17 mouse cellular contexts compared by ENCODE assay signal in genomic region chr16:18479667-18480066, GRCm38 (mm10). TPM values are rescaled to one million over a fixed set of nuclear protein-coding genes. Genes with fewer than 3 reads are reported as not detected.
A peak's percentile ranks its signal among the peaks of the same experiment; 100 is the strongest.
DNase-seq lines count a peak whose midpoint lies in the region; ATAC-seq and TF ChIP-seq lines count a peak whose summit lies in the region.
"Had no signal": no experiment of that assay in that cellular context is flagged by ENCODE, and none has a peak within 500 bp of the region (broad histone marks: within the 10 kb centered on the region; RNA-seq: fewer than 3 reads in every experiment).

No protein-coding gene starts in this region.

- H3K9ac ChIP-seq in limb, embryonic 11.5 days (ENCODE audit: low read length), result 0 out of 2 replicates have a peak overlapping the region, but pooled peaks have one; percentile 12
- H3K9ac ChIP-seq in kidney, embryonic 15.5 days, result no peak overlapping the region
- H3K9ac ChIP-seq: lung, embryonic 14.5 days had no signal

- 51% methylated on average over 7 of the region's 7 CpGs for WGBS in limb, embryonic 11.5 days
- whole genome bisulfite sequencing in limb, embryonic 10.5 days, result 50% methylated on average over 7 of the region's 7 CpGs
- WGBS in kidney, embryonic 15.5 days, result 34% methylated on average over 7 of the region's 7 CpGs
- 40% methylated on average over 7 of the region's 7 CpGs for WGBS in heart, embryonic 10.5 days

- no peak for DNase-seq in limb, embryonic 11.5 days (ENCODE audit: low spot score)
- DNase-seq in limb, embryonic 10.5 days (ENCODE audit: low spot score), result no peak
- DNase-seq in A20 (ENCODE audit: low read depth, low spot score), result peak; percentile 93
- no peak for DNase-seq in frontal cortex, postnatal 14 days (ENCODE audit: low spot score in 2 of 2)
- no peak for DNase-seq in heart, embryonic 10.5 days (ENCODE audit: low spot score)
- DNase-seq: cerebellum, adult 18-20 months; gastrocnemius, adult 2 months; liver; lung, embryonic 14.5 days; right cerebral cortex, postnatal 25 days; thymus, adult 2 months had no signal

- no peak for ATAC-seq in limb, embryonic 11.5 days (ENCODE audit: insufficient number of reproducible peaks, low FRiP score, low TSS enrichment, low read depth)
- ATAC-seq in kidney, embryonic 15.5 days (replicated peaks; ENCODE audit: low FRiP score), result peak; percentile 69
- ATAC-seq in granulocyte monocyte progenitor cell, adult 5-6 weeks (replicated peaks; ENCODE audit: poor library complexity, severe bottlenecking), result no peak
- ATAC-seq: hindbrain, embryonic 16.5 days had no signal

- H3K27ac ChIP-seq in limb, embryonic 11.5 days (replicated peaks; ENCODE audit: low read depth, low read length), result no peak overlapping the region
- H3K27ac ChIP-seq in limb, embryonic 10.5 days, result no peak overlapping the region
- no peak overlapping the region for H3K27ac ChIP-seq in kidney, embryonic 15.5 days
- H3K27ac ChIP-seq in heart, embryonic 10.5 days, result no peak overlapping the region
- H3K27ac ChIP-seq: gastrocnemius, adult 2 months had no signal

- no peak overlapping the region for H3K4me3 ChIP-seq in limb, embryonic 11.5 days (ENCODE audit: low read depth, low read length)
- H3K4me3 ChIP-seq in limb, embryonic 10.5 days, result no peak overlapping the region
- peak overlapping the region; percentile 35 for H3K4me3 ChIP-seq in E14TG2a.4 (replicated peaks; ENCODE audit: low read length)
- no peak overlapping the region for H3K4me3 ChIP-seq in kidney, embryonic 15.5 days (replicated peaks)
- H3K4me3 ChIP-seq in heart, embryonic 10.5 days, result no peak overlapping the region
- H3K4me3 ChIP-seq: gastrocnemius, adult 2 months; megakaryocyte, embryonic 14.5 days; myocyte had no signal

- no peaks in the 10 kb centered on the region for H3K4me1 ChIP-seq in limb, embryonic 11.5 days (ENCODE audit: control insufficient read depth, insufficient read depth, low read length)
- H3K4me1 ChIP-seq in limb, embryonic 10.5 days, result peaks cover 9% of the 10 kb centered on the region; the same call in 1 of the 2 replicates
- peaks cover 60% of the 10 kb centered on the region for H3K4me1 ChIP-seq in E14TG2a.4 (replicated peaks; ENCODE audit: low read depth, low read length)
- peaks cover 19% of the 10 kb centered on the region for H3K4me1 ChIP-seq in kidney, embryonic 15.5 days
- H3K4me1 ChIP-seq in heart, embryonic 10.5 days, result peaks cover 11% of the 10 kb centered on the region

- no peaks in the 10 kb centered on the region for H3K9me3 ChIP-seq in limb, embryonic 11.5 days (ENCODE audit: control insufficient read depth, low read length)
- no peaks in the 10 kb centered on the region for H3K9me3 ChIP-seq in limb, embryonic 10.5 days (replicated peaks)
- no peaks in the 10 kb centered on the region for H3K9me3 ChIP-seq in E14TG2a.4 (ENCODE audit: low read length)
- no peaks in the 10 kb centered on the region for H3K9me3 ChIP-seq in kidney, embryonic 15.5 days (replicated peaks)
- H3K9me3 ChIP-seq in heart, embryonic 10.5 days, result no peaks in the 10 kb centered on the region
- H3K9me3 ChIP-seq: megakaryocyte, embryonic 14.5 days had no signal

- no peak overlapping the region for H3K4me2 ChIP-seq in limb, embryonic 11.5 days (ENCODE audit: low read depth, severe bottlenecking)
- H3K4me2 ChIP-seq in kidney, embryonic 15.5 days, result no peak overlapping the region
- H3K4me2 ChIP-seq: lung, embryonic 14.5 days had no signal

- no peaks in the 10 kb centered on the region for H3K36me3 ChIP-seq in limb, embryonic 11.5 days (ENCODE audit: control insufficient read depth, insufficient read depth, low read length)
- H3K36me3 ChIP-seq in limb, embryonic 10.5 days, result peaks cover 19% of the 10 kb centered on the region; the same call in 1 of the 2 replicates
- H3K36me3 ChIP-seq in E14TG2a.4 (ENCODE audit: insufficient read depth, low read length), result no peaks in the 10 kb centered on the region
- peaks cover 21% of the 10 kb centered on the region; the same call in 1 of the 2 replicates for H3K36me3 ChIP-seq in kidney, embryonic 15.5 days
- H3K36me3 ChIP-seq in heart, embryonic 10.5 days, result peaks cover 15% of the 10 kb centered on the region

- TF ChIP-seq CTCF in E14TG2a.4 (conservative IDR thresholded peaks at IDR 0.05; ENCODE audit: low read length), result no peak

- no peaks in the 10 kb centered on the region for H3K27me3 ChIP-seq in limb, embryonic 11.5 days (ENCODE audit: control insufficient read depth, insufficient read depth, low read length)
- no peaks in the 10 kb centered on the region for H3K27me3 ChIP-seq in limb, embryonic 10.5 days (ENCODE audit: low read depth, poor library complexity, severe bottlenecking)
- peaks cover 5% of the 10 kb centered on the region; the same call in 1 of the 2 replicates for H3K27me3 ChIP-seq in E14TG2a.4 (ENCODE audit: insufficient read depth, low read length)
- 0 out of 2 replicates have a peak, but pooled peaks cover 3% of the 10 kb centered on the region for H3K27me3 ChIP-seq in kidney, embryonic 15.5 days
- H3K27me3 ChIP-seq in heart, embryonic 10.5 days (ENCODE audit: insufficient read depth, poor library complexity, severe bottlenecking), result no peaks in the 10 kb centered on the region
- H3K27me3 ChIP-seq: megakaryocyte, embryonic 14.5 days had no signal

RNA-seq across cellular contexts. Expression of gene Gnb1l, which starts 18.8 kb away (rescaled TPM):
- 17.9 and 18.6 TPM in 2 replicates for polyA plus RNA-seq in limb, embryonic 11.5 days (2014; fragmentation: Nextera tagmentation; extraction: Ambion mirVana)
- 15.3 and 18.4 TPM in 2 replicates for polyA plus RNA-seq in limb, embryonic 10.5 days (2016; fragmentation: Nextera tagmentation; extraction: Ambion mirVana)
- polyA plus RNA-seq in kidney, embryonic 15.5 days (2015; fragmentation: Nextera tagmentation; extraction: Ambion mirVana), result 13.7 and 17.2 TPM in 2 replicates
- total RNA-seq in granulocyte monocyte progenitor cell, adult 5-6 weeks (2014; fragmentation: Nextera tagmentation), result 9.5 and 13.8 TPM in 2 replicates
- 3.3 and 7.5 TPM in 2 replicates for total RNA-seq in granulocyte monocyte progenitor cell, adult 5-6 weeks (2017)
- 10.8 and 17.1 TPM in 2 replicates for polyA plus RNA-seq in heart, embryonic 10.5 days (2016; fragmentation: Nextera tagmentation; extraction: Ambion mirVana)

RNA-seq across cellular contexts. Expression of gene Rtl10, which starts 19.0 kb away (rescaled TPM):
- 2.5 and 2.6 TPM in 2 replicates for polyA plus RNA-seq in limb, embryonic 11.5 days (2014; fragmentation: Nextera tagmentation; extraction: Ambion mirVana)
- 2.5 and 2.8 TPM in 2 replicates for polyA plus RNA-seq in limb, embryonic 10.5 days (2016; fragmentation: Nextera tagmentation; extraction: Ambion mirVana)
- 3.1 and 3.3 TPM in 2 replicates for polyA plus RNA-seq in kidney, embryonic 15.5 days (2015; fragmentation: Nextera tagmentation; extraction: Ambion mirVana)
- 9.0 and 16.0 TPM in 2 replicates for total RNA-seq in granulocyte monocyte progenitor cell, adult 5-6 weeks (2014; fragmentation: Nextera tagmentation)
- 0.88 and 2.4 TPM in 2 replicates for total RNA-seq in granulocyte monocyte progenitor cell, adult 5-6 weeks (2017)
- polyA plus RNA-seq in heart, embryonic 10.5 days (2016; fragmentation: Nextera tagmentation; extraction: Ambion mirVana), result 1.3 and 1.6 TPM in 2 replicates

RNA-seq across cellular contexts. Expression of gene Comt, which starts 53.0 kb away (rescaled TPM):
- polyA plus RNA-seq in limb, embryonic 11.5 days (2014; fragmentation: Nextera tagmentation; extraction: Ambion mirVana), result 55.4 and 64.2 TPM in 2 replicates
- polyA plus RNA-seq in limb, embryonic 10.5 days (2016; fragmentation: Nextera tagmentation; extraction: Ambion mirVana), result 54.7 and 61.1 TPM in 2 replicates
- polyA plus RNA-seq in kidney, embryonic 15.5 days (2015; fragmentation: Nextera tagmentation; extraction: Ambion mirVana), result 97.2 and 103 TPM in 2 replicates
- 40.4 and 48.4 TPM in 2 replicates for total RNA-seq in granulocyte monocyte progenitor cell, adult 5-6 weeks (2014; fragmentation: Nextera tagmentation)
- 34.1 and 34.6 TPM in 2 replicates for total RNA-seq in granulocyte monocyte progenitor cell, adult 5-6 weeks (2017)
- 83.5 and 102 TPM in 2 replicates for polyA plus RNA-seq in heart, embryonic 10.5 days (2016; fragmentation: Nextera tagmentation; extraction: Ambion mirVana)

RNA-seq across cellular contexts. Expression of gene Txnrd2, which starts 53.5 kb away (rescaled TPM):
- 21.0 and 21.9 TPM in 2 replicates for polyA plus RNA-seq in limb, embryonic 11.5 days (2014; fragmentation: Nextera tagmentation; extraction: Ambion mirVana)
- polyA plus RNA-seq in limb, embryonic 10.5 days (2016; fragmentation: Nextera tagmentation; extraction: Ambion mirVana), result 29.6 and 32.2 TPM in 2 replicates
- 28.1 and 29.1 TPM in 2 replicates for polyA plus RNA-seq in kidney, embryonic 15.5 days (2015; fragmentation: Nextera tagmentation; extraction: Ambion mirVana)
- 13.1 and 28.8 TPM in 2 replicates for total RNA-seq in granulocyte monocyte progenitor cell, adult 5-6 weeks (2014; fragmentation: Nextera tagmentation)
- 8.8 and 9.7 TPM in 2 replicates for total RNA-seq in granulocyte monocyte progenitor cell, adult 5-6 weeks (2017)
- 40.1 and 47.7 TPM in 2 replicates for polyA plus RNA-seq in heart, embryonic 10.5 days (2016; fragmentation: Nextera tagmentation; extraction: Ambion mirVana)
